Comparison of ENCODE assay signal across 9 mouse cellular contexts in genomic region chr2:172550364-172551080, GRCm38 (mm10). TPM values are rescaled to one million over a fixed set of nuclear protein-coding genes. Genes with fewer than 3 reads are reported as not detected.
DNase-seq lines count a peak whose midpoint lies in the region; ATAC-seq and TF ChIP-seq lines count a peak whose summit lies in the region.
"Had no signal": no experiment of that assay in that cellular context is flagged by ENCODE, and none has a peak within 500 bp of the region (broad histone marks: within the 10 kb centered on the region; RNA-seq: fewer than 3 reads in every experiment).

No protein-coding gene starts in this region.

- ATAC-seq in forebrain, embryonic 14.5 days: peak; percentile 53
- peak; percentile 41; the same call in 1 of the 2 replicates for ATAC-seq in hindbrain, embryonic 13.5 days (ENCODE audit: low FRiP score)
- peak; percentile 48 for ATAC-seq in limb, embryonic 14.5 days (ENCODE audit: low FRiP score, low read depth)
- ATAC-seq in midbrain, embryonic 16.5 days: peak; percentile 39; the same call in 1 of the 2 replicates

- H3K27ac ChIP-seq in heart, adult 2 months: no peak overlapping the region
- H3K27ac ChIP-seq in brown adipose tissue, adult 24 weeks (replicated peaks; ENCODE audit: low read depth, low read length): no peak overlapping the region
- peak overlapping the region; percentile 65 for H3K27ac ChIP-seq in forebrain, embryonic 14.5 days (ENCODE audit: low read depth, low read length)
- no peak overlapping the region for H3K27ac ChIP-seq in hindbrain, embryonic 13.5 days
- no peak overlapping the region for H3K27ac ChIP-seq in limb, embryonic 14.5 days (replicated peaks; ENCODE audit: low read depth, low read length)
- H3K27ac ChIP-seq in midbrain, embryonic 16.5 days (ENCODE audit: low read length): no peak overlapping the region
- H3K27ac ChIP-seq: liver, embryonic 15.5 days had no signal

- peaks cover 49% of the 10 kb centered on the region for H3K27me3 ChIP-seq in heart, adult 2 months (ENCODE audit: control insufficient read depth, insufficient read depth, low read length)
- H3K27me3 ChIP-seq in forebrain, embryonic 14.5 days (replicated peaks; ENCODE audit: control insufficient read depth, insufficient read depth, low read length): peaks cover 66% of the 10 kb centered on the region
- H3K27me3 ChIP-seq in hindbrain, embryonic 13.5 days: peaks cover 99% of the 10 kb centered on the region
- peaks cover 77% of the 10 kb centered on the region for H3K27me3 ChIP-seq in limb, embryonic 14.5 days (ENCODE audit: control insufficient read depth, insufficient read depth, low read length)
- H3K27me3 ChIP-seq in midbrain, embryonic 16.5 days (ENCODE audit: control insufficient read depth, insufficient read depth, low read depth, low read length): peaks cover 57% of the 10 kb centered on the region

- no peak overlapping the region for H3K9ac ChIP-seq in heart, adult 2 months (ENCODE audit: low read depth, low read length)
- H3K9ac ChIP-seq in forebrain, embryonic 14.5 days (ENCODE audit: low read length): peak overlapping the region; percentile 73
- H3K9ac ChIP-seq in hindbrain, embryonic 13.5 days: no peak overlapping the region
- peak overlapping the region; percentile 38; the same call in 1 of the 2 replicates for H3K9ac ChIP-seq in limb, embryonic 14.5 days (ENCODE audit: low read depth, low read length, severe bottlenecking)
- H3K9ac ChIP-seq in midbrain, embryonic 16.5 days (ENCODE audit: low read depth, low read length): no peak overlapping the region
- H3K9ac ChIP-seq: liver, embryonic 15.5 days had no signal

- intact Hi-C loops in heart, adult 2 months (cut with DNase I): loop anchor here (10.0 kb wide), 1 partner anchor 224 kb away; no protein-coding TSS in a partner anchor
- intact Hi-C loops in heart, postnatal 25 days (cut with DNase I): loop anchor here (10.0 kb wide), 1 partner anchor 224 kb away; no protein-coding TSS in a partner anchor

- no peaks in the 10 kb centered on the region for H3K4me1 ChIP-seq in heart, adult 2 months (ENCODE audit: control insufficient read depth, insufficient read depth, low read length)
- no peaks in the 10 kb centered on the region for H3K4me1 ChIP-seq in brown adipose tissue, adult 24 weeks (ENCODE audit: control insufficient read depth, insufficient read depth, insufficient read length, low read length)
- peaks cover 15% of the 10 kb centered on the region; the same call in 1 of the 2 replicates for H3K4me1 ChIP-seq in forebrain, embryonic 14.5 days (ENCODE audit: control insufficient read depth, insufficient read depth, low read length)
- peaks cover 39% of the 10 kb centered on the region for H3K4me1 ChIP-seq in hindbrain, embryonic 13.5 days (replicated peaks)
- H3K4me1 ChIP-seq in limb, embryonic 14.5 days (ENCODE audit: control insufficient read depth, insufficient read depth, low read length): peaks cover 33% of the 10 kb centered on the region
- H3K4me1 ChIP-seq in midbrain, embryonic 16.5 days (ENCODE audit: control insufficient read depth, insufficient read depth, low read length): peaks cover 4% of the 10 kb centered on the region; the same call in 1 of the 2 replicates

- no peaks in the 10 kb centered on the region for H3K9me3 ChIP-seq in forebrain, embryonic 14.5 days (replicated peaks; ENCODE audit: control insufficient read depth, low read length)
- H3K9me3 ChIP-seq in hindbrain, embryonic 13.5 days: no peaks in the 10 kb centered on the region
- no peaks in the 10 kb centered on the region for H3K9me3 ChIP-seq in limb, embryonic 14.5 days (ENCODE audit: control insufficient read depth, low read length)
- H3K9me3 ChIP-seq in midbrain, embryonic 16.5 days (replicated peaks; ENCODE audit: control insufficient read depth, low read length, poor library complexity, severe bottlenecking): no peaks in the 10 kb centered on the region
- H3K9me3 ChIP-seq: liver, embryonic 15.5 days had no signal

- no peak for TF ChIP-seq POLR2A in heart, adult 2 months (IDR thresholded peaks at IDR 0.05; ENCODE audit: insufficient read depth, low read depth, low read length)
- TF ChIP-seq POLR2A in limb, embryonic 14.5 days (IDR thresholded peaks at IDR 0.05; ENCODE audit: borderline replicate concordance, extremely low read depth, insufficient read depth, insufficient read length): no peak

- TF ChIP-seq CTCF in heart, adult 2 months (IDR thresholded peaks at IDR 0.05): peak; percentile 82

- no peaks in the 10 kb centered on the region for H3K79me2 ChIP-seq in heart, adult 2 months (replicated peaks; ENCODE audit: control insufficient read depth, insufficient read depth, low read length)

- peak overlapping the region; percentile 65 for H3K4me2 ChIP-seq in forebrain, embryonic 14.5 days (ENCODE audit: low read length)
- H3K4me2 ChIP-seq in hindbrain, embryonic 13.5 days: peak overlapping the region; percentile 34
- H3K4me2 ChIP-seq in limb, embryonic 14.5 days (replicated peaks; ENCODE audit: low read depth, low read length, severe bottlenecking): peak overlapping the region; percentile 65
- H3K4me2 ChIP-seq in midbrain, embryonic 16.5 days (ENCODE audit: low read length): no peak overlapping the region

- H3K4me3 ChIP-seq in heart, adult 2 months: no peak overlapping the region
- 0 out of 2 replicates have a peak overlapping the region, but pooled peaks have one; percentile 8 for H3K4me3 ChIP-seq in brown adipose tissue, adult 24 weeks (ENCODE audit: insufficient read depth, low read depth, low read length)
- peak overlapping the region; percentile 47 for H3K4me3 ChIP-seq in forebrain, embryonic 14.5 days (ENCODE audit: low read depth, low read length)
- H3K4me3 ChIP-seq in hindbrain, embryonic 13.5 days: peak overlapping the region; percentile 20
- H3K4me3 ChIP-seq in limb, embryonic 14.5 days (replicated peaks; ENCODE audit: low read length): peak overlapping the region; percentile 40
- H3K4me3 ChIP-seq in midbrain, embryonic 16.5 days (ENCODE audit: low read depth, low read length): no peak overlapping the region

- WGBS in heart, adult 2 months: 3% methylated on average over 57 of the region's 62 CpGs
- WGBS in forebrain, embryonic 14.5 days: under 1% methylated on average over 62 of the region's 62 CpGs
- under 1% methylated on average over 60 of the region's 62 CpGs for WGBS in hindbrain, embryonic 13.5 days
- under 1% methylated on average over 50 of the region's 62 CpGs for WGBS in limb, embryonic 14.5 days
- under 1% methylated on average over 59 of the region's 62 CpGs for WGBS in midbrain, embryonic 16.5 days

- DNase-seq in heart, adult 2 months: peak; percentile 24 to 64
- no peak for DNase-seq in heart, postnatal 25 days (ENCODE audit: low spot score)
- peak; percentile 80 for DNase-seq in forebrain, embryonic 14.5 days (ENCODE audit: low spot score)
- DNase-seq in limb, embryonic 14.5 days (ENCODE audit: low spot score): peak; percentile 52
- peak; percentile 85 for DNase-seq in testis, postnatal 10 days (ENCODE audit: low spot score)

- H3K36me3 ChIP-seq in heart, adult 2 months (ENCODE audit: control insufficient read depth, insufficient read depth, low read length): no peaks in the 10 kb centered on the region
- H3K36me3 ChIP-seq in forebrain, embryonic 14.5 days (ENCODE audit: control insufficient read depth, insufficient read depth, low read length): peaks cover 2% of the 10 kb centered on the region; the same call in 1 of the 2 replicates
- no peaks in the 10 kb centered on the region for H3K36me3 ChIP-seq in hindbrain, embryonic 13.5 days
- no peaks in the 10 kb centered on the region for H3K36me3 ChIP-seq in limb, embryonic 14.5 days (ENCODE audit: control insufficient read depth, insufficient read depth, low read length)
- H3K36me3 ChIP-seq in midbrain, embryonic 16.5 days (ENCODE audit: control insufficient read depth, insufficient read depth, low read length): no peaks in the 10 kb centered on the region
- H3K36me3 ChIP-seq: liver, embryonic 15.5 days had no signal

- no peak for TF ChIP-seq EP300 in heart, adult 2 months (IDR thresholded peaks at IDR 0.05; ENCODE audit: insufficient read depth, low read depth, low read length)

RNA-seq across cellular contexts. Expression of gene Tfap2c, which starts 1.1 kb away (rescaled TPM):
- not detected for total RNA-seq in heart, adult 2 months (2021)
- polyA plus RNA-seq in heart, adult 2 months (2012; rRNA removed): not detected in 2 replicates
- not detected for total RNA-seq in heart, postnatal 25 days (2021)
- not detected in 2 replicates for polyA plus RNA-seq in brown adipose tissue, adult 24 weeks (2012; ENCODE audit: insufficient read depth, insufficient read length, missing spikeins)
- 20.6 and 21.8 TPM in 2 replicates for polyA plus RNA-seq in forebrain, embryonic 14.5 days (2014; fragmentation: Nextera tagmentation; extraction: Ambion mirVana)
- 0.28 and 0.66 TPM in 2 replicates for polyA plus RNA-seq in hindbrain, embryonic 13.5 days (2015; fragmentation: Nextera tagmentation; extraction: Ambion mirVana)
- 6.1 and 7.7 TPM in 2 replicates for polyA plus RNA-seq in limb, embryonic 14.5 days (2012; rRNA removed)
- 9.9 and 10.0 TPM in 2 replicates for polyA plus RNA-seq in limb, embryonic 14.5 days (2014; fragmentation: Nextera tagmentation; extraction: Ambion mirVana)
- polyA plus RNA-seq in midbrain, embryonic 16.5 days (2015; fragmentation: Nextera tagmentation; extraction: Ambion mirVana): 0.20 and 0.25 TPM in 2 replicates
- polyA plus RNA-seq: liver, embryonic 15.5 days had no signal

Comparison
In these comparisons a context has a peak if more than half of its experiments do, and no peak if none do; other contexts are left out.
1. H3K4me3 ChIP-seq: peak in brown adipose tissue, adult 24 weeks (single experiment), forebrain, embryonic 14.5 days (single experiment), hindbrain, embryonic 13.5 days (single experiment) and limb, embryonic 14.5 days (single experiment); none in heart, adult 2 months (single experiment) and midbrain, embryonic 16.5 days (single experiment).
2. H3K9ac ChIP-seq: peak in forebrain, embryonic 14.5 days (single experiment) and limb, embryonic 14.5 days (single experiment); none in heart, adult 2 months (single experiment), hindbrain, embryonic 13.5 days (single experiment) and midbrain, embryonic 16.5 days (single experiment).
3. Peak in every context shown above with its lines, with median percentiles within 50 percentile points of each other: ATAC-seq.